Mouse (Mus musculus): ENCODE results near the gene Ddx28.

Ddx28 gene

GRCm38 (mm10) chr8:106011643-106011986 lies at the start of gene Ddx28:
Gene Ddx28, minus strand, starts transcription at chr8:106011882.
- no peak for DNase-seq

GRCm38 (mm10) chr8:106060521-106060920 lies 48.8 kb upstream of the Ddx28 start:
- no peak for DNase-seq

GRCm38 (mm10) chr8:106059613-106060371 lies 48.1 kb upstream of the Ddx28 start:
- DNase-seq, result no peak

GRCm38 (mm10) chr8:106058731-106059612 lies 47.3 kb upstream of the Ddx28 start, which contains the start of gene Nfatc3:
Gene Nfatc3, plus strand, starts transcription at chr8:106058840.
- peak; percentile 91 for DNase-seq

- no peak for DNase-seq
These were observed 44.8 kb upstream of the Ddx28 start for GRCm38 (mm10) chr8:106056455-106056982.

GRCm38 (mm10) chr8:106055038-106055437 lies 43.4 kb upstream of the Ddx28 start:
- peak; percentile 9 for DNase-seq

- DNase-seq, result no peak
These were observed 42.6 kb upstream of the Ddx28 start for GRCm38 (mm10) chr8:106054190-106054811.

GRCm38 (mm10) chr8:106052510-106053089 lies 40.9 kb upstream of the Ddx28 start:
- no peak for DNase-seq

GRCm38 (mm10) chr8:106051068-106051467 lies 39.4 kb upstream of the Ddx28 start:
- DNase-seq, result no peak

GRCm38 (mm10) chr8:106049840-106050239 lies 38.2 kb upstream of the Ddx28 start:
- DNase-seq, result no peak

GRCm38 (mm10) chr8:106047854-106048630 lies 36.4 kb upstream of the Ddx28 start:
- no peak for DNase-seq

- no peak for DNase-seq
These were observed 35.3 kb upstream of the Ddx28 start for GRCm38 (mm10) chr8:106046872-106047559.

- no peak for DNase-seq
These were observed 32.5 kb upstream of the Ddx28 start for GRCm38 (mm10) chr8:106044151-106044550.

GRCm38 (mm10) chr8:106043055-106043454 lies 31.4 kb upstream of the Ddx28 start:
- no peak for DNase-seq

- no peak for DNase-seq
These were observed 28.5 kb upstream of the Ddx28 start for GRCm38 (mm10) chr8:106040218-106040617.

GRCm38 (mm10) chr8:106039605-106040004 lies 27.9 kb upstream of the Ddx28 start:
- no peak for DNase-seq

GRCm38 (mm10) chr8:106038721-106039120 lies 27.0 kb upstream of the Ddx28 start:
- DNase-seq, result no peak

GRCm38 (mm10) chr8:106022483-106022882 lies 10.8 kb upstream of the Ddx28 start:
- DNase-seq, result peak; percentile 79

- DNase-seq, result no peak
These were observed 6.4 kb upstream of the Ddx28 start for GRCm38 (mm10) chr8:106018039-106018438.

- DNase-seq, result no peak
These were observed 5.4 kb upstream of the Ddx28 start for GRCm38 (mm10) chr8:106017130-106017529.

GRCm38 (mm10) chr8:106016284-106016683 lies 4.6 kb upstream of the Ddx28 start:
- no peak for DNase-seq
